Mouse (Mus musculus): ENCODE measurements around the gene Tbx19.

Tbx19 gene

GRCm38 (mm10) chr1:165184178-165184577 lies 23.6 kb upstream of the Tbx19 start:
- no peak for DNase-seq (ENCODE audit: low read depth)

GRCm38 (mm10) chr1:165183400-165183799 lies 22.8 kb upstream of the Tbx19 start:
- DNase-seq (ENCODE audit: low read depth), result no peak

GRCm38 (mm10) chr1:165179321-165179720 lies 18.7 kb upstream of the Tbx19 start:
- DNase-seq (ENCODE audit: low read depth), result no peak

GRCm38 (mm10) chr1:165178075-165178474 lies 17.5 kb upstream of the Tbx19 start:
- DNase-seq (ENCODE audit: low read depth), result no peak

DNA sequence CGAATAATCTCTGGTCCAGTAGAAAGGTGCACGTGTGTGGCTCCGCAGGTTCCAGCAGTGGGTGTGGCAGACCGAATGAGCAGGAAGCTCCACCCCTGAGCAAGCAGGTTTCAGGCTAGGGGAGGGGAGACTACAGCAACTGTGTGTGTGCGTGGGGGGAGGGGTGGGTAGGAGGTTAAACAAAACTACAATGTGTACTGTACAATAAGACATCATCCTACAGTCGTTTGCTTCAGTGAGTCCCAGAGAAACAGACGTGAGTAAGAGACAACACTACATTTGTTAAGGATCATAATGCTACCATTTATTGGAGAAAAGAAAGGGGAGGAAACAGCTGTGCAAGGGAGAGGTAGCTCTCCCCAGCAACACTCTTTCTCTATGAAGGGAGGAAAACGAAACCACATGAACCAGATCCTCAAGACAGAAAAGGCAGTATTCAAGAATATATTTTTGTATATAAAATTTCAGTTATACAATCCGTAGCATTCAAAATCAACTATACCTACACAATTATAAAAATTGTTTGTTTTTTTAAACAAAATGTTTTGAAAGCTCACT lies 13.6 kb upstream of the Tbx19 start:
- DNase-seq (ENCODE audit: low read depth), result no peak

DNA sequence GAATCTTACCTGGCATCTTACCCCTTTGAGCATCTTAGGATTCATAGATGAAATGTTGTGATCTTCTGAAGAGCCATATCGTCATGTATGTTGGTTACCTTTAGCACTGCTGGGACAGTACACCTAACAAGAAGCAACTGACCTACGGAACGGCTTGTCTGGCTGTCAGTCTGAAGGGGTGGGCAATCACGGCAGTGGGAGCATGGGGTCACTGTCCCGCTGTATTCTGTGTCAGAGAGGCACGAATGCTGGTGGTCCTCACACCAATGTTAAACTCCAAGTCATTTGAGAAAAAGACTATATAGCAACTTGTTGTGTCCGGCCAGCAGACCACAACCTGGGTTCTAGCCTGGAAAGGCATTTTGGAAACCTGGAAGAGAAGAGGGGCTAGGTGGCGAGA lies 10.7 kb upstream of the Tbx19 start:
- DNase-seq (ENCODE audit: low read depth), result no peak

DNA sequence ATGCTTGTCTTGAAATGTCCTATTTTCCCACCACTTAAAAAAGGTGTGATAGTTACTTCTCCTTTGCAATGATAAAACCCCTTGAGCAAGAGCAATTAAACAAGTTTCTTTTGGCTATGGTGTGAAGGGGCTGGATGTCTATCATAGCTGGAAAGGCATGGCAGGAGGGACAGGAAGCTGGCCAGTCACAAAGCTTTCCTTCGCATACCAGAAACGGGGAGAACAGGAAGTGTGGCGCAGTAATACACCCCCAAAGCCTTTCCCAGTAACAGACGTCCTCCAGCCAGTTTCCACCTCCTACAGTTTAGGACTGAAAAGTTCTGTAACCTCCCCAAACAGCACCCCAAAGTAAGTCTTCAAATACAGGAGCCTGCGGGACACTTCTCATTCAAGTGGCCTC lies 9.6 kb upstream of the Tbx19 start:
- DNase-seq (ENCODE audit: low read depth), result no peak

DNA sequence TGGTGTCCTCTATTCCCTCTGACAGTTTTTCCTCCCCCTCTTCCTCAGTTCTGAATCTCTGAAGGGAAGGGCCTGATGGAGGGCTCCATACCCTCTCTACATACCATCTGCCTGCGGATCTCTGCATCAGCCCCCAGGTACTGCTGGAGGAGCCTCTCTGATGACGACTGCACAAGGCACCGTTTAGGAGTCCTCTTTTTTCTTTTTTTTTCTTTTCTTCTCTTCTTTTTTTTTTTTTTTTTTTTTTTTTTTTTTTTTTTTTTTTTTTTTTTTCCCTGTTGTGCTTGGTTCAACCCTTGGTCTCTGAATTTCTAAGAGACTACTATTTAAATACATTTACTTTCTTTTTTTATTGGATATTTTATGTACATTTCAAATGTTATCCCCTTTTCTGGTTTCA lies 8.9 kb upstream of the Tbx19 start:
- DNase-seq (ENCODE audit: low read depth), result no peak

DNA sequence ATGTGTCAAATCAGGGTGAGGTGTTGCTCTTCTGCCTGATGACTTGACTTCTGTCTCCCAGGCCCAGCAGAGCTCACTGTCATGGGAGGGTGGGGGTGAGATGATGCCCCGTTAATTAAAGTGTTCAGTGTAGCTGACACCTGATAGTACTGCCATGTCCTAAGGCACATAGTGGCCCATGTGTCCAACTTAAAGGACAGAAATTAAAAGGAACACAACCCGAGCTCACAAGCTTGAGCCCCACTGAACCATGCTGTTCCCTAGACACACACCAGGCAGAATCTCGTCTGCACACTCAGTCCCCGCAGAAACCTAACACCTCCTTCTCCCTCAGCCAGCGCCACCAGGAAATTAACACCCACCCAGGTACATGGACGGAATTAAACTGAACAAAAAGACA lies 4.3 kb upstream of the Tbx19 start:
- DNase-seq (ENCODE audit: low read depth), result no peak

DNA sequence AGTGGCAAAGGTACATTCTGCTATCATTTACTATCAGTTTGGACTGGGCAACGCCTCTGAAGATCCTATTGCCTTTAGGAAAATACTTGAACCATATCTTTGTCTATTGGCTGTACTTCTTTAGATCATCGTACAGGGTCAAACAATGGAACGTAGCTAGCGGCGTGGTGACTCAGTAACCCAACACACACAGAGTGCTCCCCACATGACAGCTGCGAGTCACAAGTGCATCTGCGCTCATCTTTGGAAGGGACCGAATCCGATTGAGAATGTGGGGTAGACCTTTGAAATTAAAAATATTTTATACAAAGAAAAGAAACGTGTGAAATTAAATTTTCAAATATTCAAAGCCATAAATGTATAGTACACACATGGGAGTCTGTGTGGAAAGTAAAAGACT lies 1.7 kb downstream of the Tbx19 start:
- DNase-seq (ENCODE audit: low read depth), result no peak

DNA sequence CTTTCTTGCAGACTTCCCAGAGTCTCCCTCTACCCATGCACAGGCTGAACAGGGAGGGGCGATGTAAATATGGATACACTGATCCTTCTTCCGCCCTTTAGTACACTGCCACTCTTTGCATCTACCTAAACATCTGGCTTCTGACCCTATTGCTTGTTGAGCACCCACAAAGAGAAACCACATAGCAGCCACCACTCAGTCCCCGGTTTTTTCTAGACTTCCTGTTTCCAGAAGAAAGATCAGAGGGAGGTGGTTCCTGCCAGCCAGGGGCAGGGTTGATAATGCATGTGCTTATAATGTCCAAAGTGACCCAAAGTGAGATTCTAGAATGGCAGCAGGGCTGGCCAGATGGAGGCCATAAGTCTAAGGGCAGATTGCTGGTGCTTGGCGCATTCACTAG lies 6.4 kb downstream of the Tbx19 start:
- no peak for DNase-seq (ENCODE audit: low read depth)

DNA sequence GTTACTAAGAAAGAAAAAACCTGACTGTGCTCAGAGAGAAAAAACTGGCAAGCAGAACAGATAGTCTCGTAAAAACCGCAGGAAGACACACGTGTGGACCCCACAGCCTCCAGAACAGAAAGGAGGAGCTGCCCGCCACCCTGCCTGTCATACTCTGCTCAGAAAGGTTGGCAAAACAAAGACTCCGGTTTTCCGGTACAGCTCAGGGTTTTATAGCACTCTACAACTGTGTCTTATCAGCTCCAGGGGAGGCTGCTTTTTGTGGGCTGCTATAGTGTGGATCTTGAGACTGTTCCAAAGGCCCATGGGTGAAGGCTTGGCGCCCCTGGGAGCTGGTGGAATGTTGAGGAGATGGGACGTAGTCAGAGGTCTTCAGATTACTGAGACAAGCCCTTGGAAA lies 9.4 kb downstream of the Tbx19 start:
- DNase-seq (ENCODE audit: low read depth), result peak; percentile 17

DNA sequence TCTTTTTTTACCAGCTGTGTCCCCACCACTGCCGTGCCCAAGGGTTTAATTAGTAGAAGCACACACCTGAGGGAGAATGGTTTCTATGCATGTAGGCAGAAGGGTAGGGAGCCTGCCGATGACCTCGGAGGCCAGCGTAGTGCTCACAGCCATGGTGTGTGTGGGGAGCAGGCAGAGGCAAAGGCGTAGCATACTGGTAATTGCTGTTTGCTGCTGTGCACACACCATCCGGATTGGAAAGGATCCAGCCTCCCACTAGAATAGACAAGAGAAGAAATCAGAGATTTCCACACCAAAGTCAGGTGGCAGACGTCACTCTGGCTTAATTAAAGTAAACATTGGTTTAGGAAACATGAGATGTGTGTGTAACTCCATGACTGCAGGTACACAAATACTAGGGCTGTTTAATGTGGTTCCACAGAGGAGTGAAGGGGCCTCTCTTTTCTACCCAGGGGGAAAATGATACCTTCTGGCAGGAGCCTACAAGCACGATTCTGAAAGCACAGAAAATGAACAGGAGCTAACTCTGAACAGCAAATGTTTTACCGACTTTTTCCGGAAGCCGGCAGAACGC lies 18.1 kb downstream of the Tbx19 start:
- DNase-seq (ENCODE audit: low read depth), result no peak

GRCm38 (mm10) chr1:165140227-165140626 lies 20.3 kb downstream of the Tbx19 start:
- DNase-seq (ENCODE audit: low read depth), result no peak

GRCm38 (mm10) chr1:165133858-165134257 lies 26.7 kb downstream of the Tbx19 start:
- DNase-seq (ENCODE audit: low read depth), result no peak

DNA sequence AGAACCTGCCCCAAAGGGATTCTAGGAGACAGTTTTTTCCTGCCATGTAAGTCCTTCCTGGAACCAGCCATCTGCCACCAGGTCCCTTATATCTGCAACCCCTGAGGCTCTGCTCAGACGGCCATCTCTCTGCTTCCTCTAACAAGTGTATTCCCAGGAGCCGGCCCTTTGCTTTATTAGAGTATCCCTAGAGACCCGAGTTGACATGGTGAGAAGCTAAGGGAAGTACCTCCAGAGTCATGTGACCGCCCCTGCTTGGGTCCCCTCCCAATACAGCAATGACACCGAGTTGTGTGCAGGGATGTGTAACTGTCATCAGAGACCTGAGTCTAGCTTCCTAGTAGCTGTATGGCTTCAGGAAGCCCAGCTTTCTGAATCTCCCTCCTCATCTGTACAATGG lies 27.3 kb downstream of the Tbx19 start:
- no peak for DNase-seq (ENCODE audit: low read depth)

DNA sequence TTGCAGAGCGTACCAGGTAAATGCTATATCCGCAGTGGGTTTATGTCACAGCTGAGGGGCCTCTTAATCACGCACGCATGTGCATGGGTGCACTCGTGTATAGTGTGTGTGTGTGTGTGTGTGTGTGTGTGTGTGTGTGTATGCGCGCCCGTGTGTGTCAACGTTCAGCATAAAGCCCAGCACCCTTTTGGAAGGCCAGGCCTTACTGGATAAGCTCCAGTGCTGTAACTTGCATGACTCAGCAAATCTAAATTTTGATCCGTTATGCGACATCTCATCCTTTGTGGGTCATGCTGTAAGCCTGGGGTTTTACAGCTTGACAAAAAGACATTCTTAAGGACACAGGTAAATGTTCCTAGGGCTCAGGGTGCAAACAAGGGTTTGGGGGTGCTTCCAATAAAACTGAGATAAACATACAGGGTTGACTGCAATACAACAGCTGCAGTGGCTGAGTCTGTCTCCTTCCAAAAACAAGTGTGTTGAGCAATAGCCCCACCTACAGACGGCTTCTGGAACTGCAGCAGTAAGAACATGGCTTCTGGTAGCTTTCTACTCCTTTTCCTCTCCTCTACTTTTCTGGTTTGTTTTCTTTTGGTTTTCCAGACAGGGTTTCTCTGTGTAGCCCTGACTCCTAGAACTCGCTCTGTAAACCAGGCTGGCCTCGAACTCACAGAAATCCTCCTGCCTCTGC lies 28.2 kb downstream of the Tbx19 start:
- peak; percentile 93 for DNase-seq (ENCODE audit: low read depth)

DNA sequence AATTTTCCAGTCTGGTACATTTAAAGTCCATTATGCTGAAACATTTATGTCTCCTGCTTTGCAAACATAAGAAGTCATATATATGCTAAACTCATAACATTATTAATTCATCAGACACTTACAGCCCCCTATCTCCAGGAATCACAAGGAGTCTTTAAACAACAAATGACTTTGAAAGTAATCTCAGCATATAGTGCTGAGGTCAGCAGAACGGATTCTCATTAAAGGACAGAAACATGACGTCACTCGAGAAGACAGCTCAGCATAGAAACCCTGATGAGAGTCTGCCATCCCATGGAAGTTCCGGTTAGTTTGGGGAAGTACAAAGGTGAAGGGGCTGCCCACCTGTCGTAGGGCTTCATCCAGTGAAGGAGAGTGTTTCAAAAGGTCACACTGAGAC lies 31.0 kb downstream of the Tbx19 start:
- DNase-seq (ENCODE audit: low read depth), result no peak

GRCm38 (mm10) chr1:165121096-165121495 lies 39.5 kb downstream of the Tbx19 start:
- no peak for DNase-seq (ENCODE audit: low read depth)

DNA sequence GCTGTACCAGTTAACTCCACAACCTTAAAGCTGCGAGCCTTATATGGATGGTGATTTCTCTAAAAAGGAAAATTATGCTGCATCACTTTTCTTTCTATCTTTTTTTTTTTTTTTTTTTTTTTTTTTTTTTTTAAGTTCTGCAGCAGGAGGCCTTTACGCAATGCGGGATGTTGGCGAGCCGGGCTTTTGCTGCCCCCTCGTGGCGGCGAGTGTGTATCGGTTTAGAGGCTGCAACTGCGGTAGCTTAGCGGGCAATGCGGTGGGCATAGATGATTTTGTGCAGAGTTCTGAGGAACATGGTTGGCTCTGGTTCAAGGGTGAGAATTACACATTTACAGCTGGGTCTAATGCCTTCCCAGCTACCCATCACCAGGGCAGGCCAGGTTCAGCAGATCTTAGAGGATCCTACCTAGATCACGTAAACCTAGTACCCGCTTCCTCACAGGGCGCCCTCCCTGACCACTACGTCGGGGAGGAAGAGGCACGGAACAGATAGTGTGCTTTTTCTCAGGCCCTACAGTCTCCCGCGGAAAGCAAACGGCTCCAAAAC lies 40.1 kb downstream of the Tbx19 start:
- peak; percentile 93 for DNase-seq (ENCODE audit: low read depth)

- no peak for DNase-seq (ENCODE audit: low read depth)
Observed at GRCm38 (mm10) chr1:165119760-165120159, 40.8 kb downstream of the Tbx19 start.

DNA sequence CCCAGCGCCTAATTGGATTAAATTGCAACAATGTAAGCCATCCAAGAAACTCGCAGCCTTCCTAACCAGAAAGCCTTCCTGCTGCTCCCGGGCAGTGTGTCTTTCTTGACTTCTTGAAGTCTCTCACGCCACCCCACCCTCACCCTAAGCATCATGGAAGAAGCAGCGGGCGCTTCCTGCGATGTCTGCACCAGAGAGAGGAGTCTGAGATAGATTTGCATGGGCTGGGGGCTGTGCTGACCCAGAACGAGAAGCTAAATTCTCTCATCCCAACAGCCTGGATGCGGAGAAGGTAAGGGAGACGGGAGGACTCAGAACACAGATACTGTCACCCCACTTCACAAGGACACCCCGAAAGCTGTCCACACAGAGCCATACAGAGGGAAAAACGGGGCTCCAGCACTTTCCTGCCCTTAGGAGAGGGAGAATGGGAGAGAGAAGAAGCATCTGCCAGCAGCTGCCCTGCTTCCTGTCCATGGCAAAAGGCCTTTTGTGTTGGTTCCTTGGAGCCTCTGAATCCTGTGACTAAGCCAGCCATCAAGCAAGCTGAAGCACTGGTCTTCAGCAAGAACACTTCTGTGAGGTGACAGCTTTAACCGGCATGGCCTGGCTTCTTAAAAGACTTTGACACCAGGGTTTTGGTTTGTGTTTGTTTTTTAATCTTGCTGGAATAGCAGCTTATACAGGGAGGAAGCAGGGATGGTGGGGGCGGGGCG lies 41.4 kb downstream of the Tbx19 start:
- no peak for DNase-seq (ENCODE audit: low read depth)
